26 mouse cellular contexts compared by ENCODE assay signal in the genomic region with DNA sequence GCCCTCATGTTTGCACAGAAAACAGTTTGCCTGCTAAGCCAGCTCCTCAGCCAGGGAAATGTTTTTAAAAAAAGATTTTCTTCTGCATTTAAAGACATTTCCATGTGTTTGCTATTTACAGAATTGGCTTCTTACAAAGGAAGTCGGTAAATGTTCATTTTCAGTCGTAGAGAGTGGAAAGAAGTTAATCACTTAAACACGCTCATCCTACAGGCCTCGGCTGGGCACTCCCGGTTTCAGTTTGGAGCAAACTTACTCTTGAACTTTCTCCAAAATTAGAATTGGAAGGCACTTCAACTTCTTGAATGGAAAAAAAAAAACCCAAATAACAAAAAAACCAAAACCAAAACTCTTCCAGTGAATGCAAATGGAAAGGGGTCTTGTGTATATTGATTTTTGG.
DNase-seq lines count a peak whose midpoint lies in the region; ATAC-seq and TF ChIP-seq lines count a peak whose summit lies in the region.
"Had no signal": no experiment of that assay in that cellular context is flagged by ENCODE, and none has a peak within 500 bp of the region (broad histone marks: within the 10 kb centered on the region; RNA-seq: fewer than 3 reads in every experiment).

No protein-coding gene starts in this region.

- no peak overlapping the region for H3K4me2 ChIP-seq in heart, embryonic 12.5 days
- H3K4me2 ChIP-seq in embryonic facial prominence, embryonic 14.5 days (ENCODE audit: low read depth, low read length), result no peak overlapping the region
- H3K4me2 ChIP-seq: forebrain, embryonic 13.5 days; hindbrain, embryonic 13.5 days; intestine, embryonic 15.5 days had no signal

- no peak overlapping the region for H3K9ac ChIP-seq in heart, embryonic 12.5 days
- H3K9ac ChIP-seq in embryonic facial prominence, embryonic 14.5 days (ENCODE audit: low read depth, low read length), result no peak overlapping the region
- H3K9ac ChIP-seq: forebrain, embryonic 13.5 days; hindbrain, embryonic 13.5 days; intestine, embryonic 15.5 days had no signal

- no peaks in the 10 kb centered on the region for H3K9me3 ChIP-seq in heart, embryonic 12.5 days (replicated peaks)
- H3K9me3 ChIP-seq in embryonic facial prominence, embryonic 14.5 days (ENCODE audit: control insufficient read depth, low read length), result no peaks in the 10 kb centered on the region
- H3K9me3 ChIP-seq: hindbrain, embryonic 10.5 days; hindbrain, embryonic 13.5 days; intestine, embryonic 15.5 days had no signal

- WGBS in heart, embryonic 12.5 days, result 80% methylated on average over 5 of the region's 5 CpGs
- 56% methylated on average over 5 of the region's 5 CpGs for WGBS in embryonic facial prominence, embryonic 14.5 days

- no peaks in the 10 kb centered on the region for H3K36me3 ChIP-seq in heart, embryonic 12.5 days
- no peaks in the 10 kb centered on the region for H3K36me3 ChIP-seq in embryonic facial prominence, embryonic 14.5 days (ENCODE audit: control insufficient read depth, insufficient read depth, low read length)
- H3K36me3 ChIP-seq: forebrain, embryonic 10.5 days; hindbrain, embryonic 10.5 days; hindbrain, embryonic 13.5 days; intestine, embryonic 15.5 days had no signal

- peak; percentile 52 for DNase-seq in heart, adult 11 months
- DNase-seq in layer of hippocampus, adult 2 months (ENCODE audit: low spot score in 2 of 2), result no peak
- DNase-seq in layer of hippocampus, postnatal 36 days, result no peak
- peak; percentile 80 for DNase-seq in embryonic facial prominence, embryonic 14.5 days (ENCODE audit: low spot score)
- peak; percentile 12 for DNase-seq in skeletal muscle tissue, adult 2 months (ENCODE audit: low read depth, low spot score)
- no peak for DNase-seq in left cerebral cortex, adult 9 months (ENCODE audit: low spot score in 2 of 2)
- DNase-seq: adrenal gland, adult 8-10 months; adrenal gland, postnatal 25 days; cerebellum, adult 11-12 months; cerebellum, adult 8-10 months; cerebellum, postnatal 10 days; cerebellum, postnatal 36 days; embryo, embryonic 11 days; gastrocnemius, postnatal 14 days; heart, postnatal 36 days; kidney, adult 11 months had no signal

- peaks cover 4% of the 10 kb centered on the region for H3K4me1 ChIP-seq in heart, embryonic 12.5 days (replicated peaks)
- H3K4me1 ChIP-seq in embryonic facial prominence, embryonic 14.5 days (ENCODE audit: control insufficient read depth, insufficient read depth, low read length), result peaks cover 6% of the 10 kb centered on the region
- H3K4me1 ChIP-seq: intestine, embryonic 15.5 days had no signal

- no peak for TF ChIP-seq CTCF in layer of hippocampus, adult 2 months (conservative IDR thresholded peaks at IDR 0.05)

- H3K27ac ChIP-seq in heart, embryonic 12.5 days (ENCODE audit: poor library complexity, severe bottlenecking), result no peak overlapping the region
- H3K27ac ChIP-seq in layer of hippocampus, adult 2 months, result peak overlapping the region; percentile 9; the same call in 1 of the 2 replicates
- peak overlapping the region; percentile 48 for H3K27ac ChIP-seq in embryonic facial prominence, embryonic 14.5 days (replicated peaks; ENCODE audit: low read depth, low read length)
- H3K27ac ChIP-seq: forebrain, embryonic 10.5 days; forebrain, embryonic 13.5 days; hindbrain, embryonic 10.5 days; hindbrain, embryonic 13.5 days; intestine, embryonic 15.5 days had no signal

- ATAC-seq in heart, embryonic 12.5 days (ENCODE audit: insufficient number of reproducible peaks, low FRiP score), result no peak
- no peak for ATAC-seq in embryonic facial prominence, embryonic 14.5 days (ENCODE audit: low read depth)
- ATAC-seq: activated CD4-positive, CD25-positive, alpha-beta regulatory T cell, adult 4 months; CD4-positive, CD25-positive, alpha-beta regulatory T cell, adult 4 months; forebrain, embryonic 13.5 days; forebrain, embryonic 16.5 days; hindbrain, embryonic 16.5 days; intestine, embryonic 15.5 days had no signal

- no peak overlapping the region for H3K4me3 ChIP-seq in heart, embryonic 12.5 days
- H3K4me3 ChIP-seq in layer of hippocampus, adult 2 months, result no peak overlapping the region
- H3K4me3 ChIP-seq in embryonic facial prominence, embryonic 14.5 days (ENCODE audit: low read depth, low read length), result no peak overlapping the region
- H3K4me3 ChIP-seq: forebrain, embryonic 10.5 days; forebrain, embryonic 13.5 days; hindbrain, embryonic 10.5 days; hindbrain, embryonic 13.5 days; intestine, embryonic 15.5 days had no signal

- no peaks in the 10 kb centered on the region for H3K27me3 ChIP-seq in heart, embryonic 12.5 days (replicated peaks)
- no peaks in the 10 kb centered on the region for H3K27me3 ChIP-seq in embryonic facial prominence, embryonic 14.5 days (replicated peaks; ENCODE audit: control insufficient read depth, insufficient read depth, low read length)
- H3K27me3 ChIP-seq: forebrain, embryonic 13.5 days; hindbrain, embryonic 13.5 days; intestine, embryonic 15.5 days had no signal

Comparison
In these comparisons a context has a peak if more than half of its experiments do, and no peak if none do; other contexts are left out.
1. DNase-seq: peak in heart, adult 11 months (single experiment), embryonic facial prominence, embryonic 14.5 days (single experiment) and skeletal muscle tissue, adult 2 months (single experiment); none in layer of hippocampus, adult 2 months (0 of 2), layer of hippocampus, postnatal 36 days (0 of 2) and left cerebral cortex, adult 9 months (0 of 2).